Mouse (Mus musculus): ENCODE measurements around the gene Il6st.

- TF ChIP-seq CTCF (conservative IDR thresholded peaks at IDR 0.05; ENCODE audit: insufficient read depth, insufficient read length, low read depth, low read length) (no peak), POLR2A (IDR thresholded peaks at IDR 0.05; ENCODE audit: low read depth, low read length) (no peak)
Measured at GRCm38 (mm10) chr13:112553304-112553703, 89.4 kb downstream of the Il6st start.
